Mouse (Mus musculus) A20 (cell line): Measurements from ENCODE around the gene Rnf168.

Experiments used
- DNase-seq: peaks from one replicate; pipeline ENCODE4 v3.0.0-alpha.2; 2011; ENCODE audit warnings: low read depth, low spot score

Rnf168 gene

GRCm38 (mm10) chr16:32312859-32313258, 35.6 kb downstream of the Rnf168 start:
- DNase-seq: no peak

GRCm38 (mm10) chr16:32316601-32317000, 39.3 kb downstream of the Rnf168 start:
- DNase-seq: no peak

- no peak for DNase-seq
These were observed 46.7 kb downstream of the Rnf168 start for GRCm38 (mm10) chr16:32323953-32324352.

GRCm38 (mm10) chr16:32330876-32331670, 53.8 kb downstream of the Rnf168 start:
- no peak for DNase-seq

GRCm38 (mm10) chr16:32332040-32332555, 54.8 kb downstream of the Rnf168 start, which contains the start of gene Ubxn7:
Gene Ubxn7, plus strand, starts transcription at chr16:32332257.
- DNase-seq: peak; percentile 97

- DNase-seq: peak; percentile 85
These were observed 55.6 kb downstream of the Rnf168 start for GRCm38 (mm10) chr16:32332556-32333511.

- DNase-seq: no peak
These were observed 57.9 kb downstream of the Rnf168 start for GRCm38 (mm10) chr16:32335146-32335545.

GRCm38 (mm10) chr16:32336026-32336780, 58.9 kb downstream of the Rnf168 start:
- DNase-seq: no peak

GRCm38 (mm10) chr16:32337001-32337400, 59.7 kb downstream of the Rnf168 start:
- DNase-seq: no peak

GRCm38 (mm10) chr16:32340451-32340850, 63.2 kb downstream of the Rnf168 start:
- no peak for DNase-seq

GRCm38 (mm10) chr16:32345521-32345920, 68.3 kb downstream of the Rnf168 start:
- no peak for DNase-seq

- no peak for DNase-seq
These were observed 73.5 kb downstream of the Rnf168 start for GRCm38 (mm10) chr16:32350776-32351175.
